Mouse (Mus musculus): ENCODE results near the gene Spaar.
"Not testable (repeated sequence)": the region's sequence is repeated elsewhere in the genome, so short reads cannot be mapped to it uniquely, and the experiment has no call there.

The Spaar gene

DNA sequence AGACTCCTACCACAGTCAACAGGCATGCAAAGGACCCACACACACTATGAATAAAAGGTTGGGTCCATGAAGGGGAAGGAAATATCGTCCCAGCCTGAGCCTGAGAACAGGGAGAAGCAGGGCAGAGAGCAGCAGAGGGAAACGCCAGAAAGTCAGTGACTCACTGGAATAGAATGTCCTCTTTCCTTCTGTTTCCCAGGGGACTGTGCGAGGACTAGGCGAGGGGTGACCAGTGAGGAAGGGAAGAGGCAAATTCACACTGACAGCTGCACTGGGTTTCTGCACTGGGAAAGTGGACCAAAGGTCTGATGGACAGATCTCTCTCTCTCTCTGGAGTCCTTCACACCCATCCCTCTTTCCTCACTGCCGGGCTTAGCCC, 1.3 kb upstream of the Spaar start:
- no peak for DNase-seq (ENCODE audit: low spot score in 2 of 2)

DNA sequence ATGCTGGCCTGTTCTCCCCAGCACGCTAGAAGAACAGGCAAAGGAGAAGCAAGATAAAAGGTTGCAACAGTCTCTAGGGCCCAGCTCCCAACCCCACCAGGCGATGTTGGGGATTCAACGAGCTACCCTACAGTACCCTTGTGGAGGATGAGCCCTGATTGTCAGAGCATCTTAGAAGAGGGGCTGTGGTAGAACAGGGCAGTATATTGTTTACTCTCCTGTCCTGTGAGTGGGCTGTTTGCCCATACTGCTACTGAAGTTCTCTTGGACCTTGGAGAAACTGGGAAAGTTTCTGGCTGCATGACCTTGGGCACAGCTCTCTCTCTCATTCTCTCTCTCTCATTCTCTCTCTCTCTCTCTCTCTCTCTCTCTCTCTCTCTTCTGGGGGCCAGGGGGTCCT, 708 bp upstream of the Spaar start:
- no peak for DNase-seq (ENCODE audit: low spot score in 2 of 2)

DNA sequence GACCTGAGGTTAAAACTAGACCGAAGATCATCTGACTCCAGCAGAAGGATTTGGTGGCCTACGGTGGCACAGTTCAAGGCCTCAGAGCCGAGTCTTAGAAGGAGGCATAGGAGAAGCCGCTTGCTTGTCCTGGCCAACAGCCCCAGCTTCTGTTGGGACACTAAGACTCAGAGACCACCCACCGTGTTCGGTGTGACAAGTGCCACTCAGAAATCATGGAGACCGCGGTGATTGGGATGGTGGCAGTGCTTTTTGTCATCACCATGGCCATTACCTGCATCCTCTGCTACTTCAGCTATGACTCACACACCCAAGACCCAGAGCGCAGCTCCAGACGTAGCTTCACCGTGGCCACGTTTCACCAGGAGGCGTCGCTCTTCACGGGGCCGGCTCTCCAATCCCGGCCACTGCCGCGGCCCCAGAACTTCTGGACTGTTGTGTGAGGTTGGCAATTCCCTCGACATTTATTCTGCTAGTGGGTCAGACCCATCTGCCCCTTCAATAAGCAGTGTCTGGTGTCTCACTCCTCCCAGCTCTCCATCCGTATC, 990 bp downstream of the Spaar start:
- no peak for DNase-seq (ENCODE audit: low spot score in 2 of 2)

DNA sequence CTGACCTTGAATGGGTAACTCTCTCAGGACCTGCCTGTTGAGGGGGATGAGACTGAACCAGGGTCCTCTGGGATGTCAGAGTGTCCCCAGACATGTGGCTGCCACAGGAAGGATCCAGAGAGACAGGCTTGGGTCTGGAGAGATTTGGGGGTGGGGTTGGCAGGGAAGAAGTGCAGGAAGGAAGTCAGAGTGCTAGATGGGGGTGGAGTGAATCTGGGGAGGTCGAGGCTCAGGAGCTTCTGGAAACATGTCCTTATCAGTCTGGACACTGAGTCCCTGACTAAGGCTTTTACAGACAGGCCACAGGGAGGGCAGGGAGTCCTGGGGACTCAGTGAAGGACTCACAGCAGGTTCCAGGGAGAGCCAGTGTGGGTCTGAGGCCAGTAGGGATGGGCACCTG, 2.3 kb downstream of the Spaar start:
- no peak for DNase-seq (ENCODE audit: low spot score in 2 of 2)

- DNase-seq (ENCODE audit: low spot score in 2 of 2) = no peak
Observed at GRCm38 (mm10) chr4:43733186-43733585, 3.4 kb downstream of the Spaar start.

DNA sequence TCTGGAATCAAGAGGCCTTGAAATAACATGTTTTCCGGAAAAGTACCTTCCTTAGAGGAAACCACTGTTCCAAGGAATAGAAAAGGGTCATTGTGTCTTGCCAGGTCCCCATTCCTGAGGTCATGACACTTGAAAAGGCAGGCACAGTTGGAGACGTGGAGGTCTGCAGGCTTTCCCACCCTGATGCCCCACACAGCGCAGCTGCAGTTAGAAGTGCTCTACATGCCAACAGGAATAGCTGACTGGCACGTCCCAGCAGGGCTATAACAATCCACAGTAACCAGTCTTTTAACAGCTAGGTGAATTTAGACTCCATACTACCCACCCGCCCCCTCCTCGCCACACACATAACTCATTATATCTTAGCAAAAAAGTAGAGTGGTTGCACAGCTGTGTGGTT, 7.3 kb downstream of the Spaar start:
- no peak for DNase-seq (ENCODE audit: low spot score in 2 of 2)

DNA sequence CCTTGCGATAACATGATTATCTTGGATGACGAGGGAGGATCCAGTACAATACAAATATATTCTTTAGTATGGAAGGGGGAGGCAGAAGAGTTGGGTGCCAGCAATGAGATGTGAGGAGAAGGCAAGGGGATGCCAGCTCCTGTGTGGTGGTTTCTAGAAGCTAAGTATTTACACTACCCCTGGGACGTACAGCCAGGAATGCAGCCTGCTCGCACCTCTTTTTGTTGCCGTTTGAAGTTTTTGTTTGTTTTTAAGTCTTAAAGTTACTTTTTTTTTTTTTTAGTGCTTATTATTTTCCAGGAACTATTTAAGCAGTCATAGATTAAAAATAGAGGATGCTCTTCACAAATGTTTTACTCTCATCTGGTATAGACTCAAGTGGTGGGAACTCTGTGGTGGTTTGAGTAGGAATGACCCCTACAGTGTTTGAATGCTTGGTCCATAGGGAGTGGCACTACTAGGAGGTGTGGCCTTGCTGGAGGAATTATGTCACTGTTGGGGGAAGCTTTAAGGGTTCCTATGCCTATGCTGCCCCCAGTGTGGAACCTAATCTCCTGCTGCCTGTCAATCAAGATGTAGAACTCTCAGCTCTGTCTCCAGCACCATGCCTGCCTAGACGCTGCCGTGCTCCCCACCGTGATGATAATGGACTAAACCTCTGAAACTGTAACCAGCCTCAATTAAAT, 9.3 kb downstream of the Spaar start:
- DNase-seq (ENCODE audit: low spot score in 2 of 2) = no peak

- no peak for DNase-seq (ENCODE audit: low spot score in 2 of 2)
Observed at GRCm38 (mm10) chr4:43741526-43741925, 11.7 kb downstream of the Spaar start.

- DNase-seq (ENCODE audit: low spot score in 2 of 2) = no peak
Observed at GRCm38 (mm10) chr4:43742637-43743036, 12.8 kb downstream of the Spaar start.

DNA sequence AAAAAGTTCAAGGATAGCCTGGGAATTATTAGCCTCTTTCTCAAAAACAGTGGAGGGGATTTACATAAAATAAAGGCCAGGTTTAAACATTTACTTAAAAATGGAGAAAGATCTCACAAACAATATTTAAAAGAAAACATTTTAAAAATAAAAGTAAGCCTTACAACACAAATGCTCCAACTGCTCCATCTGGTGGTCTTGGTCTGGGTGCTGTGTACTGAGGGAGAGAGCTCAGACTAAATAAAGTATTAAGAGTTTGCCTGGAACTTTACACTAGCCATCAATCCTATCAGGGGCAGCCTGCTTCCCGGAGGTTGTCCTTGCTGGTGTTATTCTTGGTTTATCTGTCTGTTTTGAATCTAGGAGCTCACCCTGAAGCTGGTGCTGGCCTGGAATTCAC, 13.3 kb downstream of the Spaar start:
- DNase-seq (ENCODE audit: low spot score in 2 of 2) = no peak

DNA sequence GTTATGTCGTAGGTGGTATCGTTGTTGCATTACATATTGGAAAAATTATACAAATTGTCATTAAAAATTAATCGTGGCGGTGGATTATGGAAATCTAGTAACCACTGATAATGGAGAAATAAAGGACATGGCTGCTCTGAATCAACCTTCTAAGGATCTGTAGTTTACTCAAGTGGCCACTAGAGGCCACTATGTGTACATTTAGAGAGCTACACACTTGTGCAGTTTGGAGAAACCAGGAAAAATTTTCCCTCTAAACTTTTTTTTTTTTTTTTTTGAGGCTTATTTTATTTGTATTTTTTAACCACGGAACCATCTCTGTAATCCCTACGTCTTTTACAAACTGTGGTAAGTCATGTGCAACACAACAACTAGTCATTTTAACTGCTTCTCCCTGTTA, 15.4 kb downstream of the Spaar start:
- peak in 1 of 2 experiments; percentile 45 for DNase-seq (ENCODE audit: low spot score in 2 of 2)

DNA sequence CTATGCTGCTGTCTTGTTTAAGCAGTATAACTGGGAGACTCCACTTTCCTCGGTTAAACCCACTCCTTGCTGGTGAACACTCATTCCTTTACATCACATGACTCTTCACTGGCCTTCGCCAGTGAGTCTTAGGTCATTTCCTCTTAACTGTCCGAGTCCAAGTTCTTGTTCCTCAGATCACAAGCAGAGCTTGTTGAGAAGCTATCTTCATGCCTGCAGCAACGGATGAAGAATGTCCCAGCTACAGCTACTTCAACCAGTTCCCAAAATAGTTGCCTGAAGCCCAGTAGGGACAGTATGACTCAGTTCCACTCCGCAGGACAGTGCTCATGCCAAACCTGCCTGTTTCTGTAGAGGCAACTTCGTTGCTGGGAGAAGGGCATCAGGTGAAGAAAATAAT, 27.4 kb downstream of the Spaar start:
- DNase-seq (ENCODE audit: low spot score in 2 of 2) = no peak

- DNase-seq (ENCODE audit: low spot score in 2 of 2) = peak in 1 of 2 experiments; percentile 30
Observed at GRCm38 (mm10) chr4:43759571-43760418, 30.0 kb downstream of the Spaar start.

DNA sequence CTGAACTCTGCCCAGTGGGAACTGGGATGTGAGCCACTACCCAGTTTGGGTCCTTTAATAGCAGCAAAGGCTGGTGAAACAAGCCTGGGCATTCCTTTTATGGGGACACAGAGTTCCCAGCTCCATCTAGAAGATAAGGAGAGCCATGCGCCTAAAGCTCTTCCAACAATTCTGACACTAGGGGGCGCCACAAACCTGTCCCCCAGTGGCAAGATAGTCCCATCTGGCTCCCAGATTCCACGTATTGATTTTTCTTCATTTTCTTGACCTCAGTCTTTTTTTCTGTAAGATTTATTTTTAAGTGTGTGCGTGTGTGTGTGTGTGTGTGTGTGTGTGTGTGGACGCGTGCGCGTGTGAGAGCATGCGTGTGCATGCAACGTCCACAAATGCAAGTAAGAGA, 30.6 kb downstream of the Spaar start:
- DNase-seq (ENCODE audit: low spot score in 2 of 2) = peak; percentile 12 to 26

DNA sequence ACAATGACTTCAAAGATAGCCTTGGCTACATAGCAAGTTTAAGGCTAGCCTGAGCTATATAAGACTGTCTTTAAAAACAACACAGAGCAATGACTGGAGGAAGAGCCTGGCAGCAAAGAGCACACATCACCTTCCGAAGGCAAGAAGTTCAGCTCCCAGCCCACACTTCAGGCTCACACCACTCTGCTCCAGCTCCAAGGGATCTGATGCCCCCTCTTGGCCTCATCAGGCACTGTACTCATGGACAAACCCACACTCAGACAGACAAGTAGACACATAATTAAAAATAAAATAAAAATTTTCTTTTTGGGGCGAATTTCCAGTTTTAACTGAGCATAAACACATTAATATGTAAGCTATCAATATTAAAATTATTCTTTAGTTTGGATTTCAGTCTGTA, 31.5 kb downstream of the Spaar start:
- DNase-seq (ENCODE audit: low spot score in 2 of 2) = no peak

DNA sequence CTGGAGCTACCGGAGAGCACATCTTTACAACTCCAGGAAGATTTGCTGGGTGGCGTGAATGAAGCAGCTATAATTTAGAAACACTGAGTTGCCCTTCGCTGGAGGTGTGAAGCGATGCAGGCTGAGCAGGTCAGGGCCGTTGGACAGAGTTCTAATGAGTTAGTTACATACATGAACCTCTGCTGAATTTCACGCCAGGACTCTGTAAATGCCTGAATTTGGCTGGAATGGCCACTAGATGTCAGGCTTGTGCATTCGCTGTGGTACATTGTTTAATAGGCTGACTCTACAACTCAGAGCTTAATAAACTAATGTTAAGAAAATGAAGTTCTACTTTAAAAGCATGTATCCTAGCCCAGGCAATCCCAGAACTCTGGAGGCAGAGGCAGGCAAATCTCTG, 33.6 kb downstream of the Spaar start:
- peak; percentile 53 to 77 for DNase-seq (ENCODE audit: low spot score in 2 of 2)

DNA sequence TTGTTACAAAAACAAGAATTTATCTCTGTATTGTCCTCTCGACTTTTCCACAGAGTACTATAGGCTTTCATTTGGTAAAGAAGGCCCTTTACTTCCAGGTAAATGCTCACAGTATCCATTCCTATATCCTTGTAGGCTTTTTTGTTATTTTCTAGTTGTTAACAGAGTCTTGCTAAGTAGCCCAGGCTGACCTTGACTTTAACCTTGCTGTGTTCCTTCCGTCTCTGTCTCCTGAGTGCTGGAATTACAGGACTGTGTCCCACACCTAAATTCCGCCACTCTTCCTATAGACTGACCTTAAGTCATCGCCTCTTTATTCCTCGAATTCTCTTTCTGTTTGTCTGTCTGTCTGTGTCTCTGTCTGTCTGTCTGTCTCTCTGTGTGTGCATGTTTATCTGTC, 38.5 kb downstream of the Spaar start:
- no peak for DNase-seq (ENCODE audit: low spot score in 2 of 2)

- no peak for DNase-seq (ENCODE audit: low spot score in 2 of 2)
Observed at GRCm38 (mm10) chr4:43769374-43769773, 39.5 kb downstream of the Spaar start.

DNA sequence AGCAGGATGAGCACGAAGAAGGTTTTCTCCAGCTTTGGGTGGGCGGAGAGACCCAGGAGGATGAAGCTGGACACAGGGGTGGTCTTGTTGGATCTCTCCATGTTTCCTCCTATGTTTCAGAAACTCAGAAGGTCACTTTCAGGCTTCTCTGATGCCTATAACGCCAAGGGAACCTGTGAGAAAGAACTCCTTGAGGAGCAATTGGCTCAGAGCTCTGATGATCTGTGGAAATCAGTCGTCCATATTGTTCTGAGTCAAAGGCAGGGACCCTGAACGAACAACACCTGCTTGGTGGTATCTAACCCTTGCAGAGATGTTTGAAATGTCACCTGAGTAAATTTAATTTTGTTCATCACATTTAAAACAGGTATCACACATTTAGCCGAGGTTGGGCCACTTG, 41.1 kb downstream of the Spaar start, which contains the start of gene Olfr159:
Gene Olfr159, minus strand, starts transcription at position 101 of the 400 bp plus-strand sequence.
- no peak for DNase-seq (ENCODE audit: low spot score in 2 of 2)

DNA sequence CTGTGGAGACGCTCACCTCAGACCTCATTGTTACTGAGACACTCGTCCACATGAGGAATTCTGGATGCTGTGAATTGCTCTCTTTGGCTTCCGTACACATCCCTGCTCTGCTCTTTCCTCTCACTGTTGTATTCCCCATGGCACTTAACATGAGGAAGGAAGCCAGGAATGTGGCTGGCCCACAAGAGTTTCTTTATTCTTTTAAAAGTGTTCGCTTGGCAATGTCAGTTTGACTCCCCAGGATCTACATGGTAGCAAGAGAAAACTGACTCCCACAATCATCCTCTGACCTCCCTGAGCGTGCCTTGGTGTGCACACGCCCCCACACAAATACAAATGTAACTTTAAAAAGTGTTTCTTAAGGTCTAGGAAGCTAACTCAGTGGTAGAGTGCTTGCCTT, 41.8 kb downstream of the Spaar start:
- DNase-seq (ENCODE audit: low spot score in 2 of 2) = no peak

DNA sequence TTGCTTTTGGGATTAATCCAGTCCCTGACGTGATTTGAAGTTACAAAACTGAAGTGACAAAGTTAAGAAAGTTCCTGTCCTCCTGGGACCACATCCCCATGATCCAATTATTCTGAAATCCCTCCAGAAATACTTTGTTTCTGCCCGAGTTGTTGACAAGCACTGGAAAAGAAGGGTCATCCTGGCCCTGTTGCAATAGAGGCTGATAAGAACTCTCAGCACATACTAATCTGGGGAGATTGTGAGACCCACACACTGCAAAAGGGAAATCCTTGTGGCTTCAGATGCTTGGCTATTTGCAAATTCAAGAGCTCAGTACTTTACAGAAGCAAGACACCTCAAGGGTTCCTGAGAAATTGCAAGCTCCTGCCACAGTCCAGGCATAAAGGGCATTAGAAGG, 42.5 kb downstream of the Spaar start:
- DNase-seq (ENCODE audit: low spot score in 2 of 2) = no peak

- DNase-seq (ENCODE audit: low spot score in 2 of 2) = no peak
Observed at GRCm38 (mm10) chr4:43795296-43795695, 65.5 kb downstream of the Spaar start.

DNA sequence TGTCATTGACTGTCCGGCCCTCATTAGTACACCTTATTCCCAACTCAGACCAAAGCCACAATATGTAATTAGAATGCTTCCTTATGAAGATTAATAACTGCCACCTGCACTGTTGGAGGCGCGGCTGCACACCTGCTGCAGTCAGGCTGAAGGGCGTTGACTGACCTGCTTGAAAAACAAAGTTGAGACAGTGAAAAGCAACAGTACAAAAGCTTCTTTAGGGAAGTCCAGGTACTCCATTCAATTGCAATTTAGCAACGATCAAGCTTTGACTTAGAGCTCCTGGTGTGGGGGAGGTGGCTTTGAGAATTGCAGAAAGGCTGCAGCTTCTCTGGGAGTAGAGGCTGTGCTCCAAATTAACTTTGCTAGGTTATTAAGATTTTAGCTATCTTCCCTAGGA, 66.0 kb downstream of the Spaar start:
- not testable (repeated sequence) for DNase-seq (ENCODE audit: low spot score in 2 of 2)
